Mouse (Mus musculus) 3134 (cell line): Measurements from ENCODE around the gene Adora1.

Source experiments
- DNase-seq: peaks from one replicate; pipeline ENCODE4 v3.0.0-alpha.2; 2011; ENCODE audit warnings: low spot score; ENCODE audit not compliant: insufficient read length; ENCODE audit errors: extremely low read depth

Gene Adora1

DNA sequence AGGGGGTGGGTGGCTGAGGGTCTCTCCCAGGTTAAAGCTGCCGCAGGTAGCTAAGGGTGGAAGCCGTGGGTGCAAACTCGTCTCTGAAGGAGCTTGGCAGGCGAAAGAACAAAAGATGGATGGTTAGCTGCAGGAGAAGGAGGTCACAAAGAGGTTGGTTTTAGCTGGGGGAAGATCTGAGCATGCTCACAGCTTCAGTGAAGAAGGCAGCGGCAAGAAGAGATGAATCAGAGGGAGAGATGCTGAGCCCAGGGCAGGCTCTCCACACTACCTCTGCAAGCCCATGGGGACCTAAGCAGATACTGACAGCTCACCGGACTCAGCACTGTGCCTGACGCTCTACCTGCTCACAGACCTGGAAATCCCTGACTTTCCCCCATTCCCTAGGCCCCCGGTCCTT, 6.1 kb upstream of the Adora1 start:
- no peak for DNase-seq

DNA sequence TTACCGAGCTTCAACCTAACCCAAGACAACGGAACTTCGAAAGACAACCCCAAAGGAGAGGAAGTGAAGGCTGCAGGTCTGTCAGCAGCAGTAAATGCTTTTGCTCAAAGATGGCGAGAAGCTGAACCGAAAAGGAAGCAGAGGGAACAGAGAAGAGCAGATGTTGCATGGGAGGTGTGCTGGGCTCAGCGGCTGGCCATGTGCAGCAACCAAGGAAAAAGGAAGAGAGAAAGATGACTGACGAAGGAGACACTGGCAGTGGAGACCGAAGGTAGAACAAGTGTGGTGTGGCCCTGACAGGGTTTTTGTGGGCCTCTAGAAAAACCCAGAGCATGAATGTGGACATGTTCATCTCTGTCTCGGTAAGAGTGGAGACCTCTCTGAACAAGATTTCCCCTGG, 5.5 kb upstream of the Adora1 start:
- no peak for DNase-seq

DNA sequence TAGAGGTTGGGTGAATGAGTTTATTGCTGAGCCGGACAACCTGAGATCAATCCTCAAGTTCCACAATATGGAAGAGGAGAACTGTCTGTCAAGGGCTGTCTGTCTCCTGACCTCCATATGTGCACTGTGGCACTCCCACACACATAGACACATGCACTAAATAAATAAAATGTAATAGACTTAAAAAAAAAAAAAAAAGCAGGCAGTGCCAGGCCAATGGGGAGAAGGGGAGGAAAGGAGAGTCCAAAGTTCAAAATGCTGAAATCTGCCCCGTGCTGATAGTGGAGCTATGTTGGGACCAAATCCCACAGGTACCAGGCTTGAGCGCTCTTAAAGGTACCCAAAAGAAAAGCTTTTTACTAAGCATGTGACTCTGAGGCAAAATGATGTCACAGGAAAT, 2.2 kb upstream of the Adora1 start:
- DNase-seq: no peak

DNA sequence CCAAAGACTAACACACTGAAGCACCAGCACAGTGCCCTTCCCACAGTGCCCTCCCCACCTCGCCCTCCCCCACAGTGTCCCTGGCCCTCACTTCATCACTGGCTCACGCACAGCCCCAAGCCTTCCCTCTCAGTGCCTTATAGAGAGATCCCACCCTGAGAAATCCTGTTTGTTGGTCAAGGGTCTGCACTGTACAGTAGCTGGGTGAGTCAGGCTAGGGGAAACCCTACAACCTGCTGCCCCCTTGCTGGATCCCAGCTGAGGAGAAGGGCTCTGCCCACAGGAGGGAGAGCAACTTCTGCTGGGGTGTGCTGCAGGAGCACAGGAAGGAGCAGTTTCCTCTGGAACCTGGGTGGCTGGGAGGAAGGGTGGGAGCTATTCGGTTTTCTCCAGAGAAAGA, 911 bp upstream of the Adora1 start:
- no peak for DNase-seq

DNA sequence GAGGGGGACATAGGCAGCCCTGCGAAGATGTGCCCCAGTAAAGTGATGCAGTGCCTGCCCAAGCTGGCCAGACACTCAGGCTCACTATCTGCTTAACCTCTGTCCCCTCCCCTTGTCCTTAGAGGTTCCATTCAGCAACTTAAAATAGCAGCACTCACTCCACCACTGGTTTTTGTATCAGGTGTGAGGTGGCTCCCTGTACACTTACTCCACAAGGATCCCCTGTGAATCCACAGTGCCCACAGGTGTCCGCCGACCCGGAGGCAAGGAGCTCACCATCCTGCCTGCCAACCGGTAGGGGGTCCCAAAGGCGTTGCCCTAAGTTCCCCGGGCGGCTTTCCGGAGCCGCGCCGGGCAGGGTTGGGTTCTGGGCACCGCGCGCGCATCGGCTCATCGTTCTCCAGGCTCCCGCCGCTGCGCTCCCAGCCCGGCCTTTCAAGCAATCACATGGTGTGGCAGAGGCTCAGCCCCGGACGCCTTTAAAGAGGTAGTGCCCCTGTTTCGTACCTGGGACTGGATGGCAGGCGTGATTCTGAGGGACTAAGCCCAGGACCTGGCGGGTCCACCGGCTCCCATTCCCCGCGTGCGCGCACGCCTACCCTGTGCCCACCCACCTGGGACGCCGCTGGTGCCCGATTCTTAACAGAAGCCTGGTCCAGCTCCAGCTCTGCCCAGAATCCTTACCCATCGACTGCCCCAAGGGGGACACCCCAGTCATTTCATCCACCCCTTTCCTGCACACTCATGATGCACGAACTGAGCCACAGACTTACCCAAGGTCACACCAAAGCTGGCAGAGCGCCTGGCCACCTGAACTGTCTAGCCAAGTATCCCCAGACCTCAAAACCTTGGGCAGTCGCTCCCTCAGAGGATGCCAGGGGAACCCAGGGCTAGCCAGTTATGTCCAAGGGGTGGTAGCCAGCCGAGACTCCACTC, 508 bp downstream of the Adora1 start:
- no peak for DNase-seq

DNA sequence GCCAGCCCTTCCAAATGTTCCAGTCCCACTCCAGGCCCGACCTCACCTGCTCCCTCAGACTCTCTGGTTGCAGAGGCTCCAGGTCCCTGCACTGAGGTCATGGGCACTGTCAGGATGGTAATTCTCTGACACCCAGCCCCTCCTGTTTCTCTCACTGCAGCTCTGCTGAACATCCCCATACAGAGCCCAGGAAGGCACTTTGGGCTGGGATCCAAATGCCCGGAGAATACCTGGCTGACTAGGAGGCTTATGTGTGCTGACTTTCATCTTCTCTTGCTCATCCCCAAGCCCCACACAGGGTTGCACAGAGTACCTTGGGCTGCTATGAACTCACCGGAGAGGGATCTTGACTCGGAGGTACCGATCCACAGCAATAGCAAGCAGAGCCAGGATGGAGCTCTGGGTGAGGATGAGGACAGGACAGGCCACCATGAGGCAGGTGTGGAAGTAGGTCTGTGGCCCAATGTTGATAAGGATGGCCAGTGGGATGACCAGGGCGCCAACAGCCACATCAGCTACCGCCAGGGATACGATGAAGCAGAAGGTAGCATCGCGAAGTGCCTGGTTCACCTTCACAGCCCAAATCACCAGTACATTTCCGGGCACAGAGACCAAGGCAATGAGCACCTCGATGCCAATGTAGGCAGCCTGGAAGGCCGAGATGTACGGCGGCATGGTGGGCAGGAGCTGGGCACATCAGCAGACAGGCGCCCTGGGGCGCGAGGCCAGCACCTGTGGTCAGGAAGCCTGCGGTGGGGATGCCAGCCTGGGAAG, 1.4 kb downstream of the Adora1 start:
- no peak for DNase-seq

DNA sequence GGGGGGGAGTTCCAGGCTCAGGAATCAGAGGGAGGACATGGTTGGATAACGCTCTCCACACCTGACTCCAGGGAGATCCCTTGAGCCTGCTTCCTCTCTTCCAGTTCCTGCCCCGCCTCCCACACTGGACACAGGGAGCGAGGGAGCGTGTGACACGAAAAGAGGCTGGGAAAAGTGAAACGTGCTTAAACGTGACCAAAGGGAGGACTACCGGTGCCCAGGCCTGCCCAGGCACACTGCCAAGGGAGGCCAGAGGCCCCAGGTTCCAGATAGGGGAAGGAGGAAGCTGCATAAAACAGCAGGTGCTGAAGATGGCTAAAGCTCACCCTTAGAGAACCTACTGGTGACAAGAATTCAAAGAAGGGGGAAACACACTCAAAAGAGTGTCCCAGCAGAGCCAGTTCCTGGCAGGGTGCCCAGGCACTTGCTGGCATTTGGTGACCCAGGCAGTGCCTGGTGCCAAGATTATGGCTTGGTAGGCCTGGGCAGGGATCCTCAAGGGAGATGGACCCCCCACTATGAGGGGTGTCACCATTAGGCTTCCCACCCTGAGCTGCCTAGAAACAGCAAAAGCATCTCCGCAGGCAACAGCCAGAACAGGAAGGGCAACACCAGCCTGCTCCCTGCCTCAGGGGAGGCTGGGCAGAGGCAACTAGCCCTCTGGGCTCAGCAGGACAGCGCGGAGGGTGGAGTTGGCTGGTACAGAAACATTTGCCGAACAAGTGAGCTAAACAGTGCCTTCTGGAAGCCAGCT, 2.3 kb downstream of the Adora1 start:
- no peak for DNase-seq

DNA sequence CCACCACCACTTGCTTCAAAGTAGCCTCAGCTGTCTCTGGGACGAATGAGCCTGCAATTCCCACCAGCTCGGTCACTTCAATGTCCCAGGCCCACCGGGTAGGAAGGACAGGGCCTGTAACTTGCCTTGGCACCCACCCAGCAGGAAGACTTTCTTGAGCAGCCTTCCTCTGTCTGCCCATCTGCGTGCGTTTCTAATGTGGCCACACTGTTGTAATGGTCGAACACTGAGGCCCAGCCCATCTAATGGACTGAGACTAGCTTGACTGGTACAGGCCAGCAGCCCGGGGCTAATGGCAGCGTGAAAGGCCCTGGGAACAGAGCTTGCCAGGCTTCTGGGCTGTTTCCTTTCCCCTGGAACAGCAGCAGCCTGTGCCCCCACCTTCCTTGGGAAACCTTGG, 2.9 kb downstream of the Adora1 start:
- no peak for DNase-seq

DNA sequence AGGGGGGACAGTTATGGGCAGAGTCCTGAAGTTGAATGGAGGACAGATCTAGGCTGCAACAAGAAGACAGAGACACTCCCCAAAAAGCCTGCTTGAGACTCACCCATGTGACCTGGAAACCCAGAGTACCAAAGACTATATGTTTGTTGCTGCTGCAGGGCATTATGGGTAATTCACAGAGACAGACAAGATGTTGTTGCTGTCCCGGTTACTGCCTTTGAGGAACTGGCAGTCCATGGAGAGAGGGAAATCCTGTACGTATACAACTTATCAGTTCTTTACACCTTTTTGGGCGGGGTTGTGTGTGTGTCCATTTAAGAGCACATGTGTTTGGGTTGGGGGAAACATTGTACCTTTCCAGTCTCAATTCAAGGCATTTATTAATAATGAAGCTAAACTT, 3.5 kb downstream of the Adora1 start:
- DNase-seq: no peak

DNA sequence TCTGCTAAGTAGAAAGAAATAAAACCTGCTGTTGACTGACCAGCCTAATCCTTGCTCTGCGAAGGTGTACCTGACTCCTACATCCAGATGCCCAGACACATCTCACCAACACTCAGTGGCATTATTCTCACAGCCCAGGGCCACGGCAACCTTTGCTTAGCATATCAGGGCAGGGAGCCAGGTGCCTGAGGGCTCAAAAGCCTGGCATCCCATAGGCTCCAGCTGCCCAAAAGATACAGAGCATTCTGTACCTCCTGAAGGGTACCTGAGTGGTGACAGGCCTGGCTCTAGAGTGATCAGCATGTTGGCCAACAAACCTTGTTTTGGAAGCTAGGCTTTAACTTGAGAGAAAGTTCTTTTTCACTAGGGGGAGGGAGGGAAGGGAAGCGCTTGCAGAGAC, 4.0 kb downstream of the Adora1 start:
- no peak for DNase-seq

DNA sequence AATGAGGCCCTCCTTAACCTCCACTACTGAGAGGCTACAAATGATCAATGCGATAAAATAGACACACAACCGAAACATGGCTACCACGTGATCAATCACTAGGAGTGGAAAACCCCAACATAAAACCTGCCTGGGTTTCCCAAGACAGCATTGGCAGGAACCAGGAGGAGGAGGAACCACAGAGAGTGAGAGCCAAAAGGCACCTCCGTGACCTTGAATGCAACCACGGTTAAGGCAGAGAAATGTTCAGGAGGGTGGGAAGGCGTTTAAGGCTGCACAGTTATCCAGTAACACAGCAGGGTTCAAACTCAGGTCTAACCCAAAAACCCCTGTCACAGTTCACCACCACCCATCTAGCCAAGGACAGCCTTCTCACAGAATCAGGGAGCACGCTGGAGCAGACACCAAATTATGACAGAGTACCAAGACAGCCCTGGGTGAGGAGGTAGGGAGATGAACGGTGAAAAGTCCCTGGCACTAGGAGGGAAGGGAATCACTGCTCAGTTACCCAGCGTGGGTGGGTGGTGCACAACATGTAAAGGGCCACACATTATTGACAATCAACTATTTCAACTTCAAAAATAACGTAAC, 4.5 kb downstream of the Adora1 start:
- DNase-seq: no peak

DNA sequence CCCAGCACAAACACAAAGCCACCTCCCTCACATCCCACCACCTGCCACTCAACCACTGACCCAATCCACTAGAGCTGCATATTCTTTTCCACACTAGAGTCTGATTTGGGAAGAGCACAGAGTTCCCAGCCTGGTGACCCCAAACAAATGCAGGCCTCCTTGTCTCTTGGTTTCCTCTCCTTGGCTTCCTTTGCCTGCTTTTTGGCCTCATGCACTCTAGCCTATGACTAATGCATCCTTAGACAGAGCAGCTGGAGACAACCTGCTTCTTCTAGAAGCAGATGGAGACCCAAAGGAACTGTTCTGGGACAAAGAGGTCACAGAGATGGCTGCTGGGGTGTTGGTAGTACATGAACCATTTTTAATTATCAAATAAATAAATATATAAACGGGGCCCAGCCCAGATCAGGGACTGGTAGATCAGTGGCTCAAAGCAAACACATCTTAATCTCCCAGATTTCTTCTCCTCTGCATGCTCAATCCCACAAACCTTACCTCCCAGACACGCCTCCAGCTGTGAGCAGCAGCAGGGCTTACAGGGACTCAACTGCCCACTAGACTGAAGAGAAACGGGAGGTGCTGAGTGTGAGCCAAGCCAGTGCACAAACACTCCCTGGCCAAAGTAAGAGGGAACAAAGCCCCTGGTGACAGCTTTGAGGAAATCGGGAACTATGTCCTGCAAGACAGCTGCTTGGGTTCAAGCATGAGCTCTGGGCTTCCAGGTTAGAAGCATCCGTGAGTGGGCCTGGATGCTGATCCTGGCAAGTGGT, 5.2 kb downstream of the Adora1 start:
- DNase-seq: no peak

DNA sequence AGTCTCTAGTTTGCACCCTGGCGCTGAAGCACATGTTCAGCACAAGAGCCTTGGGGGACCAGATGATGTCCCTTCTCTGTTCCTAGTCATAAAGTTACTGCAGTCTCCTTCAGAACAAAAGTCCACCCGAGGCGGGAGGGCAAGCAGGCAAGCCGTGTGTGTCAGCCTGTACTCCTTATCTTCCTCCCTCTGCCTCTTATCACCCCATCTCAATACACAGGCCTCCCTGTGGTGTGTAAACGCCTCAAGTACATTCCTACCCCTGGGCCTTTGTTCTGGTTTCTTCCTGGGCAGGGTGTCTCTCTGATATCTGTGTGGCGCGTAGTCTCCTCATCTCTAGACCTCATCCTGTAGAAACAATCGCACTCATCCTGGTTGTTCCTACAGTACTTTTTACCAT, 8.5 kb downstream of the Adora1 start:
- DNase-seq: no peak

DNA sequence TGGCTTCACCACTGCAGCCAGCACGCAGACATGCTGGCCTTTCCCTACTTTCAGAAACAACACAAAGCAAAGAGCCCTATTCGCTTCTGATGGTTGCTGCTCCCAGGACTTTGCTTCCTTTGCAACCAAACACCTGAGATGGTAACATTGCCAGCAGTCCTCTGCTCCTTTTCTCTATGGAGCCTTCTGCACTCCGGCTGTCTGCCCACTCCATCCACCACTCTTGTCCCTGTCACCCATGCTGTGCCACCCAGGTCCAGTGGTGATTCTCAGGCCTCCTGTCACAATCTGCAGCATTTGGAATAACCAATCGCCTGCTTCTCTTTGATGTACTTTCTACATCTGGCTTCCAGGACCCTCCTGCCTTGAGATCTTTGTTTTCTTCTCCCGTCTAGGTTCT, 9.9 kb downstream of the Adora1 start:
- no peak for DNase-seq

DNA sequence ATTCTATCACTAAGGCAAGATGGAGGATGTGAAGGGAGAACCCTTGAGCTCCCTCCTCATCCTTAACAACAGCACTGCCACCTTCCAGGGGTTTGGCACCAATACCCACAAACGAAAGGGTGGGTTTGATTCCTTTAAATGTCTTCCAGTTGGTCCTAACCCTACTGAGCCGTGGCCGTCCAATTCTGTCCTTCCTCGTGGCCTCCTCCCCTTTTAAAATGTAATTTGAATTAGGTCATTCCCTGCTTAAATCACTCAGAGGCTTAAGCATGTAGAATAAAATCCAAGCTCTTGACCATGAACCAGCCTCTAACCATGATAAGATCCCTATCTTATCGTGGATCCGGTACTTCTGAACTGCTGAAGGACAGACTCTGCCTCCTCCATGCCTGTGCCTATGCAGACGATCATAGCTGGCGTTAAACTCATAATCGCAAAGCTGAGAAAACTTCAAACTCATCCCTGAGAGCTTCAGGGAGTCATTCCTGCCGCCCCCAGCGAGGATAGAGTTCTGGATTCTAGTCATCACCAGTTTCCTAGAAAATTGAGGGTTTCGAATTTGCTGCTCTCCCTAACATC, 10.5 kb downstream of the Adora1 start:
- no peak for DNase-seq

DNA sequence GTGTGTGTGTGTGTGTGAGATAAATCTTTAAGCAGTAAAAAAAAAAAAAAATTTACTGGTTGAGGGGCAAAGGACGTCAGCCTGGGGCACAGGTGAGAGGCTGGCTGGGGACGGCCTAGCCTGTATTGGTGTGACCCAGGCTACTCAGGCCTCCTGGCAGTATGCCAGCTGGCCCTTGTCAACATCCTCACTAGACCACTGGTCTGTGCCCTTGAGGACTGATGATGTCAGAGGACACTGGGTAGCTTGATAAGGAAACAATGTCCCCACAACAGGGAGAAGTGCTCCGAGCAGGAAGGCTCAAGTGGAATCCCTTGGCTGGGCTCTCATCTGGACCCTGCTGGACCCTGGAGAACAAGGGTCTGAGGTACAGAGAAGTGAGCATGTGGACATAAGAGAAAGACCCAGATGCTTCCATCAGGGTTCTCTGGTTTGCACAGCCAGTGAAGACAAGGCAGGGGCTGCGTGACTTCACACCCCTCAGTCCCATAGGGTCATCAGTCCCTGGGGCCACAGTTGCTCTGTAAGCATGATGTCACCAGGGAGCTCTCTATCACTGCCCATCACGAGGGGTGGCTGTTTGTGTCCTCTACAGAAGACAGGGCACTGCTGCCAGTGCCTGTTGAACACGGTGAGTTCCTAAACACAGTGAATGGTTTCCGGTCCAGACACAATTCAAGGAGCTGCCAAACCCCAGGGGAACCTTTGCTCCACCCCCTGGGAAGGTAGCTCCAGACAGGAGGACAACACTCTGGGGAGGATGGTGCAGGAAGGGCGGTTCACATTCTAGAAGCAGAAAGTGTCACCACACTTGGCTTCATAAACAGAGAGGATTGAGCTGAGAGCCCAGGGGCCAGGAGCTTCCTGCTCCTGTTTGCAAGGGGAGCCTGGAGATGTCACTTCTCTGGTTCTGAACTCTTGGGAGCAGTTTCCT, 12.8 kb downstream of the Adora1 start:
- DNase-seq: no peak

DNA sequence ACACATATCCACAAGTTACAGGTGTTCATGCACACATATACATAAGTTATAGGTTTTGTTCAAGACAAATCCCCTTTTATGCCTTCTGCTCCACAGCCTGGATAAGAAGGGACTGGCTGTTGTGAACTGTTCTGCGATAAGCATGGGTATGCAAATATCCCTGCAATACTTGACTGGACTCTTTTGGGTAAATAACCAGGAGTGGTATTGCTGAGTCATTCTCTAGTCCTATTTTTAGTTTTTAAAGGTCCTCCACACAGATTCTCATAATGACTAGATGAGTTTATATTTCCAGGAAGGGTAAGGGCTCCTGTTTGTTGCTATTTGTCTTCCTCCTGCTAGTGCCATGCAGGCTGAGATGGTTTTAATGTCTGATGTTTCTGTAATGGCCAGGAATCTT, 14.1 kb downstream of the Adora1 start:
- DNase-seq: no peak

DNA sequence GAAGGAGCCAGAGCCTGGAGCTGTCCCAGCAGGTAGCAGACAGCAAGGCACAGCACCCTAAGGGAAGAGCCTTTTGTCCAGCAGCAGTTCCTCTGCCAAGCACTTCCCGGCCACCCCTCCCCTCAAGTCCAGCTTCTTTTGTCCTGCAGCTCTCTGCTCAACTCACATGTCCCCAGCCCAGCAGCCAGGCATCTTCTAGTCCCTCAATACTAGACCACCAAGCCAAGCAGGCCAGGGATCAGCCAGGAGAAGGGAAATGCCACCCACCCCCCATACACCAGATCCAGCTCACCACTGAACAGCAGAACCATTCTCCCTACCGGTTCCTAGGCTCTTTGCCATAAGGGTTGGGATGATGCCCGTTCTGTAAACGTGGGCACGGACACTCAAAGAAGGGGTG, 15.6 kb downstream of the Adora1 start:
- no peak for DNase-seq

DNA sequence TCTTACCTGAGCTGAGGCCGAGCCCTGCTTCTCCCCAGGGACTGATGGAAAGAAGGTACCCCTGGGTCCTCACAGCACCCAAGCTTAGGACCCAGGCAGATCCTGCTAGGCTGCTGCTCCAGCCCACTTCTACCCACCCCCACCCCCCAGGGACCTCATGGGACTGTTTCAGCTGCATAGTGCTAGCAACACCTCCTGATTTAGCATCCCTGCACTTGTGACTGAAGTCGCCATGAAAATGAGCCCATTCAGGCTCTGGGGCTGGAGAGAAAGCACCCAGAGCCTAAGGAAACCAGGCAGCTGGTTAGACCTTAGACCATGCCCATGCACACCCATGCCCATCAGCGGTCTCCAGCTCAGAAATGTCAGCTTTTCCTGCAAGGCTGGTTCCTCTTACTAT, 17.3 kb downstream of the Adora1 start:
- no peak for DNase-seq
